Comparison of ENCODE assay signal across 13 mouse cellular contexts in the genomic region with DNA sequence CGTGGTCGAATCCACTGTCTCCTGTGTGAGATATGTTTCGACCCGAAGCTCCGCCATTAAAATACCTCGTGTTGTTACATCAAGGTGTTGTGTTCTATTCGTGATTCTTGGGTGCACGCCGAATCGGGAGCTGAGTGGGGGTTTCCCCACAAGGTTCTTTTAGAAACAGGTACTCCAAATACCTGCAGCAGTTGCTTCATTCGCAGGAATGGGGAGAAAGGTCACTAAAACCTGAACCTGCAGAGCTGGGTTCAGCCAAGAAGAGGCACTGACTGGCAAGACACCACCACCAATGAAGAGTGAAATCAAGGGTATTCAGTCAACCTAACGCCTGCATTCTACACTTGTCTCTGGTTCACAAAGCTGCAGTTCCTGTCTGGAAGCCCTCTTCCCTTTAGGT. TPM values are rescaled to one million over a fixed set of nuclear protein-coding genes. Genes with fewer than 3 reads are reported as not detected.
DNase-seq lines count a peak whose midpoint lies in the region; ATAC-seq and TF ChIP-seq lines count a peak whose summit lies in the region.
"Had no signal": no experiment of that assay in that cellular context is flagged by ENCODE, and none has a peak within 500 bp of the region (broad histone marks: within the 10 kb centered on the region; RNA-seq: fewer than 3 reads in every experiment).

No protein-coding gene starts in this region.

- H3K9me3 ChIP-seq in forebrain, embryonic 10.5 days: no peaks in the 10 kb centered on the region
- no peaks in the 10 kb centered on the region for H3K9me3 ChIP-seq in forebrain, embryonic 11.5 days (ENCODE audit: control insufficient read depth, low read length)
- H3K9me3 ChIP-seq in neural tube, embryonic 11.5 days (ENCODE audit: control insufficient read depth, low read length): no peaks in the 10 kb centered on the region
- H3K9me3 ChIP-seq in midbrain, embryonic 13.5 days: no peaks in the 10 kb centered on the region
- H3K9me3 ChIP-seq: liver, embryonic 13.5 days had no signal

- H3K4me2 ChIP-seq in forebrain, embryonic 11.5 days (ENCODE audit: low read depth, low read length, severe bottlenecking): no peak overlapping the region
- H3K4me2 ChIP-seq in neural tube, embryonic 11.5 days (ENCODE audit: low read depth): no peak overlapping the region
- peak overlapping the region; percentile 59; the same call in 1 of the 2 replicates for H3K4me2 ChIP-seq in midbrain, embryonic 13.5 days (replicated peaks)

- H3K9ac ChIP-seq in forebrain, embryonic 11.5 days (ENCODE audit: low read length): no peak overlapping the region; the same call in 1 of the 2 replicates
- no peak overlapping the region for H3K9ac ChIP-seq in neural tube, embryonic 11.5 days (ENCODE audit: low read length)
- no peak overlapping the region for H3K9ac ChIP-seq in midbrain, embryonic 13.5 days (replicated peaks)
- H3K9ac ChIP-seq: liver, embryonic 13.5 days had no signal

- ATAC-seq in forebrain, embryonic 11.5 days (replicated peaks; ENCODE audit: low FRiP score): no peak
- ATAC-seq in neural tube, embryonic 11.5 days (ENCODE audit: insufficient read depth, low FRiP score, low TSS enrichment): no peak
- no peak for ATAC-seq in midbrain, embryonic 13.5 days

- H3K4me1 ChIP-seq in forebrain, embryonic 10.5 days: peaks cover 42% of the 10 kb centered on the region
- peaks cover 11% of the 10 kb centered on the region; the same call in 1 of the 2 replicates for H3K4me1 ChIP-seq in forebrain, embryonic 11.5 days (replicated peaks; ENCODE audit: control insufficient read depth, insufficient read depth, low read length)
- peaks cover 11% of the 10 kb centered on the region; the same call in 1 of the 2 replicates for H3K4me1 ChIP-seq in neural tube, embryonic 11.5 days (ENCODE audit: control insufficient read depth, insufficient read depth, low read length)
- H3K4me1 ChIP-seq in midbrain, embryonic 13.5 days (replicated peaks): peaks cover 36% of the 10 kb centered on the region

- H3K4me3 ChIP-seq in forebrain, embryonic 10.5 days: no peak overlapping the region
- no peak overlapping the region for H3K4me3 ChIP-seq in forebrain, embryonic 11.5 days (ENCODE audit: low read depth, low read length)
- H3K4me3 ChIP-seq in neural tube, embryonic 11.5 days (ENCODE audit: low read depth, low read length): no peak overlapping the region
- H3K4me3 ChIP-seq in midbrain, embryonic 13.5 days (replicated peaks): no peak overlapping the region
- H3K4me3 ChIP-seq in gastrocnemius, adult 2 months: no peak overlapping the region
- H3K4me3 ChIP-seq: liver, embryonic 13.5 days had no signal

- no peaks in the 10 kb centered on the region for H3K36me3 ChIP-seq in forebrain, embryonic 10.5 days (replicated peaks)
- no peaks in the 10 kb centered on the region for H3K36me3 ChIP-seq in forebrain, embryonic 11.5 days (ENCODE audit: control insufficient read depth, insufficient read depth, low read length)
- H3K36me3 ChIP-seq in neural tube, embryonic 11.5 days (ENCODE audit: control insufficient read depth, insufficient read depth, low read length): no peaks in the 10 kb centered on the region
- H3K36me3 ChIP-seq in midbrain, embryonic 13.5 days: no peaks in the 10 kb centered on the region
- H3K36me3 ChIP-seq: liver, embryonic 13.5 days had no signal

- 90% methylated on average over 12 of the region's 12 CpGs for WGBS in forebrain, embryonic 10.5 days
- 95% methylated on average over 12 of the region's 12 CpGs for WGBS in forebrain, embryonic 11.5 days
- WGBS in neural tube, embryonic 11.5 days: 93% methylated on average over 10 of the region's 12 CpGs
- WGBS in midbrain, embryonic 13.5 days: 91% methylated on average over 12 of the region's 12 CpGs

- H3K27ac ChIP-seq in forebrain, embryonic 10.5 days: peak overlapping the region; percentile 84; the same call in 1 of the 2 replicates
- no peak overlapping the region for H3K27ac ChIP-seq in forebrain, embryonic 11.5 days (ENCODE audit: low read depth, low read length)
- H3K27ac ChIP-seq in neural tube, embryonic 11.5 days (ENCODE audit: low read depth, low read length): peak overlapping the region; percentile 21; the same call in 1 of the 2 replicates
- peak overlapping the region; percentile 66 for H3K27ac ChIP-seq in midbrain, embryonic 13.5 days
- no peak overlapping the region for H3K27ac ChIP-seq in gastrocnemius, adult 2 months
- H3K27ac ChIP-seq: liver, embryonic 13.5 days had no signal

- DNase-seq in forebrain, embryonic 10.5 days (ENCODE audit: extremely low spot score, low spot score): no peak
- DNase-seq in forebrain, embryonic 11.5 days (ENCODE audit: low spot score): no peak
- DNase-seq in neural tube, embryonic 11.5 days (ENCODE audit: low spot score): no peak
- no peak for DNase-seq in neural tube, embryonic 10.5 days (ENCODE audit: extremely low spot score, low spot score)
- DNase-seq in ovary, adult 18-20 months (ENCODE audit: low spot score): no peak
- DNase-seq in urinary bladder, postnatal 25 days (ENCODE audit: low spot score): no peak
- no peak for DNase-seq in gastrocnemius, adult 2 months
- DNase-seq: adrenal gland, adult 2 months; heart, adult 18-20 months; liver, embryonic 13.5 days had no signal

- TF ChIP-seq CTCF in gastrocnemius, adult 2 months (IDR thresholded peaks at IDR 0.05): no peak

- intact Hi-C loops in gastrocnemius, adult 2 months (cut with DNase I): no loop called here

- H3K27me3 ChIP-seq in forebrain, embryonic 10.5 days (ENCODE audit: poor library complexity, severe bottlenecking): peaks cover 12% of the 10 kb centered on the region; the same call in 1 of the 2 replicates
- no peaks in the 10 kb centered on the region for H3K27me3 ChIP-seq in forebrain, embryonic 11.5 days (ENCODE audit: control insufficient read depth, insufficient read depth, low read length)
- H3K27me3 ChIP-seq in neural tube, embryonic 11.5 days (ENCODE audit: control insufficient read depth, insufficient read depth, low read length): no peaks in the 10 kb centered on the region
- H3K27me3 ChIP-seq in midbrain, embryonic 13.5 days: no peaks in the 10 kb centered on the region

RNA-seq across cellular contexts. Expression of gene Acot1, which starts 1.0 kb away (rescaled TPM):
- 22.4 and 23.5 TPM in 2 replicates for polyA plus RNA-seq in forebrain, embryonic 10.5 days (2016; fragmentation: Nextera tagmentation; extraction: Ambion mirVana)
- polyA plus RNA-seq in forebrain, embryonic 11.5 days (2014; fragmentation: Nextera tagmentation; extraction: Ambion mirVana): 34.1 and 42.7 TPM in 2 replicates
- 62.4 and 74.8 TPM in 2 replicates for polyA plus RNA-seq in neural tube, embryonic 11.5 days (2014; fragmentation: Nextera tagmentation; extraction: Ambion mirVana)
- polyA plus RNA-seq in midbrain, embryonic 13.5 days (2015; fragmentation: Nextera tagmentation; extraction: Ambion mirVana): 64.6 and 66.8 TPM in 2 replicates
- total RNA-seq in gastrocnemius, adult 2 months (2021): 1 to 10 TPM; 2.2 to 3.9 TPM

RNA-seq across cellular contexts. Expression of gene Acot2, which starts 20.6 kb away (rescaled TPM):
- polyA plus RNA-seq in forebrain, embryonic 10.5 days (2016; fragmentation: Nextera tagmentation; extraction: Ambion mirVana): 14.9 and 16.0 TPM in 2 replicates
- polyA plus RNA-seq in forebrain, embryonic 11.5 days (2014; fragmentation: Nextera tagmentation; extraction: Ambion mirVana): 12.2 and 12.7 TPM in 2 replicates
- polyA plus RNA-seq in neural tube, embryonic 11.5 days (2014; fragmentation: Nextera tagmentation; extraction: Ambion mirVana): 12.6 and 14.9 TPM in 2 replicates
- polyA plus RNA-seq in midbrain, embryonic 13.5 days (2015; fragmentation: Nextera tagmentation; extraction: Ambion mirVana): 10.6 and 11.8 TPM in 2 replicates
- total RNA-seq in gastrocnemius, adult 2 months (2021): 10 to 100 TPM; 11.7 to 22.1 TPM

RNA-seq across cellular contexts. Expression of gene Heatr4, which starts 23.6 kb away (rescaled TPM):
- polyA plus RNA-seq in forebrain, embryonic 10.5 days (2016; fragmentation: Nextera tagmentation; extraction: Ambion mirVana): not detected in 2 replicates
- not detected in 2 replicates for polyA plus RNA-seq in forebrain, embryonic 11.5 days (2014; fragmentation: Nextera tagmentation; extraction: Ambion mirVana)
- polyA plus RNA-seq in neural tube, embryonic 11.5 days (2014; fragmentation: Nextera tagmentation; extraction: Ambion mirVana): not detected in 2 replicates
- polyA plus RNA-seq in midbrain, embryonic 13.5 days (2015; fragmentation: Nextera tagmentation; extraction: Ambion mirVana): not detected in 2 replicates
- total RNA-seq in gastrocnemius, adult 2 months (2021): not detected
- total RNA-seq: adrenal gland, adult 2 months; heart, adult 18-20 months had no signal
- polyA plus RNA-seq: adrenal gland, adult 2 months; liver, embryonic 13.5 days had no signal

RNA-seq across cellular contexts. Expression of gene Acot4, which starts 29.9 kb away (rescaled TPM):
- 0.14 and 0.15 TPM in 2 replicates for polyA plus RNA-seq in forebrain, embryonic 10.5 days (2016; fragmentation: Nextera tagmentation; extraction: Ambion mirVana)
- 0.31 TPM in 1 of 2 replicates, not detected in the other for polyA plus RNA-seq in forebrain, embryonic 11.5 days (2014; fragmentation: Nextera tagmentation; extraction: Ambion mirVana)
- 0.13 and 0.14 TPM in 2 replicates for polyA plus RNA-seq in neural tube, embryonic 11.5 days (2014; fragmentation: Nextera tagmentation; extraction: Ambion mirVana)
- polyA plus RNA-seq in midbrain, embryonic 13.5 days (2015; fragmentation: Nextera tagmentation; extraction: Ambion mirVana): 0.05 and 0.09 TPM in 2 replicates
- under 1 TPM; 0.05 to 0.08 TPM for total RNA-seq in gastrocnemius, adult 2 months (2021)

RNA-seq across cellular contexts. Expression of gene Gm49366, which starts 30.5 kb away (rescaled TPM):
- polyA plus RNA-seq in forebrain, embryonic 10.5 days (2016; fragmentation: Nextera tagmentation; extraction: Ambion mirVana): not detected in 2 replicates
- not detected in 2 replicates for polyA plus RNA-seq in forebrain, embryonic 11.5 days (2014; fragmentation: Nextera tagmentation; extraction: Ambion mirVana)
- not detected in 2 replicates for polyA plus RNA-seq in neural tube, embryonic 11.5 days (2014; fragmentation: Nextera tagmentation; extraction: Ambion mirVana)
- polyA plus RNA-seq in midbrain, embryonic 13.5 days (2015; fragmentation: Nextera tagmentation; extraction: Ambion mirVana): not detected in 2 replicates
- total RNA-seq in gastrocnemius, adult 2 months (2021): not detected
- total RNA-seq: adrenal gland, adult 2 months had no signal
- polyA plus RNA-seq: adrenal gland, adult 2 months; cortical plate, adult 2 months; testis, adult 2 months had no signal

Comparison
In these comparisons a context has a peak if more than half of its experiments do, and no peak if none do; other contexts are left out.
1. H3K27ac ChIP-seq: peak in forebrain, embryonic 10.5 days (single experiment), neural tube, embryonic 11.5 days (single experiment) and midbrain, embryonic 13.5 days (single experiment); none in forebrain, embryonic 11.5 days (single experiment) and gastrocnemius, adult 2 months (single experiment).